Mouse (Mus musculus): ENCODE data around the gene Gm20388.
"Not testable (repeated sequence)": the region's sequence is repeated elsewhere in the genome, so short reads cannot be mapped to it uniquely, and the experiment has no call there.

Gene Gm20388

DNA sequence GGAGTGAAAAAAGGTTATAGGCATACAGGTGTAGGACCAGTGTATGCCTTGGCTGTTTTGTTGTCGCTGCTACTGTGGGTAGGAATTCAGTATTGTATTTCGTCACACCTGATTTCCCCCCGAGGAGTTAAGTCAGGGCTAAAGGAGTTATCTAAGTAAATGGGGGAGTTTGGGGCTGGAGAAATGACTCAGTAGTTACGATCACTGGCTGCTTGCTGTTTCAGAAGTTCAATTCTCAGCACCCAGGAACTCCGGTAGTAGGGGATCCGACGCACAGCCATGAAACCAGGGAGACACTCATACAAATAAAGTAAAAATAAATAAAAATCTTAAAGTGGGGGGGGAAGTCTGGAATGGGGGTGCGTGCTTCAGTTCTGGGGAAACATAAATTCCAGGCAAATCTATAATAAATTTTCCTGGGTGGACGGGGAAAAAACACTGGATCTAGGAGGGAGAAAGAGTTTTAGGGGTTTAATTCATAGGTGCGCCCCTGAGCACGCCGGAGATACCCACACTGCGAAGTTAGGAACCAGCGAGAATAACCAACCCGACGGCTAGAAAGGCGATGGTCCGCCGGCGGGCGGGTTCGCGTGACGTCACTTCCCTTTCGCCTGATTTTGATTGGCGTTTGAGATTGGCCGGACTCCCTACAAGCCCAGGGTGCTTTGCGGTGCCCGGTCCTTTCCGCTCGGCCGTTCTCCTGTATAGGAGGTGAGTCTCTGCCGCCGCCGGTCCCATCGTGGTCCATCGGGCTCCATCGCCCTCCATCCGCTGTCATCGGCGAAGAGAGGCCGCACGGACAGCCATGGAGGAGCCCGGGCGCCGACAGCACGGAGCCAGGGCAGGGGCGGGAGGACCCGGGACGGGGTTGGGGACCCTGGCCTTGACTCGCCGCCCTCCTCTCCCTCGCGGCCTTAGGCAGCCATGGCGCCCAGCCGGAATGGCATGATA, 3191.4 kb downstream of the Gm20388 start, which contains the start of gene Rpl13:
Gene Rpl13 (plus strand): TSS at position 616 of the 951 bp plus-strand sequence.
- DNase-seq (ENCODE audit: inconsistent ontology term) = peak; percentile 96

DNA sequence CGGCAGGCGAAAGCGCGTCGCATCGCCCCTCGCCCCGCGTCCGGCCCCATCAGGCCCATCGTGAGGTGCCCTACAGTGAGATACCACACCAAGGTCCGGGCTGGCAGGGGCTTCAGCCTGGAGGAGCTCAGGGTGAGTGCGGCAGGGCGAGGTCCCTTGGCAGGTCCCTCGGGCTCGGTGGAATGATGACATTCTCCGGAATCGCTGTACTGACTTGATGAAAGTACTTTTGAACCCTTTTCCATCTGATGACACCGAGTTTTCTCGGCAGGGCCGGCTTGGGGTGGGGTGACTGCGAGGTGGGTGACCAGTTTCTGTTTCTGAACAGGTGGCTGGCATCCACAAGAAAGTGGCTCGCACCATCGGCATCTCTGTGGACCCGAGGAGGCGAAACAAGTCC, 3192.2 kb downstream of the Gm20388 start:
- DNase-seq (ENCODE audit: inconsistent ontology term) = not testable (repeated sequence)

DNA sequence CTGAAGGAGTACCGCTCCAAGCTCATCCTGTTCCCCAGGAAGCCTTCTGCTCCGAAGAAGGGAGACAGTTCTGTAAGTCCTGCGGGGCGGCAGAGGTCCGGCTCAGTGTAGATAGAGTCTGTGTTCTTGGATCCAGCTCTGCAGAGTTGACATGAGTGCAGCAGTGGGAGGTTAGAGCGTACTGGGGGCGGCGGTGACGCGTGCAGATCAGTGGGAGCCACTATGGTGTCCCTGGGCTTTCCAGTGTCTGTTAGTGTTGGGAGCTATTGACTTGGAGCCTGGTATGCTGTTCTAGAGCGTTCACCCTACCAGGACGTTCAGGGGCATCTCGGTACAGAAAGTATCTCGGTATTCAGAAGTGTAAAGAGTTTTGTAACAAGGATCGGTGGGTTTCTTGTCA, 3192.6 kb downstream of the Gm20388 start:
- DNase-seq (ENCODE audit: inconsistent ontology term) = no peak

DNA sequence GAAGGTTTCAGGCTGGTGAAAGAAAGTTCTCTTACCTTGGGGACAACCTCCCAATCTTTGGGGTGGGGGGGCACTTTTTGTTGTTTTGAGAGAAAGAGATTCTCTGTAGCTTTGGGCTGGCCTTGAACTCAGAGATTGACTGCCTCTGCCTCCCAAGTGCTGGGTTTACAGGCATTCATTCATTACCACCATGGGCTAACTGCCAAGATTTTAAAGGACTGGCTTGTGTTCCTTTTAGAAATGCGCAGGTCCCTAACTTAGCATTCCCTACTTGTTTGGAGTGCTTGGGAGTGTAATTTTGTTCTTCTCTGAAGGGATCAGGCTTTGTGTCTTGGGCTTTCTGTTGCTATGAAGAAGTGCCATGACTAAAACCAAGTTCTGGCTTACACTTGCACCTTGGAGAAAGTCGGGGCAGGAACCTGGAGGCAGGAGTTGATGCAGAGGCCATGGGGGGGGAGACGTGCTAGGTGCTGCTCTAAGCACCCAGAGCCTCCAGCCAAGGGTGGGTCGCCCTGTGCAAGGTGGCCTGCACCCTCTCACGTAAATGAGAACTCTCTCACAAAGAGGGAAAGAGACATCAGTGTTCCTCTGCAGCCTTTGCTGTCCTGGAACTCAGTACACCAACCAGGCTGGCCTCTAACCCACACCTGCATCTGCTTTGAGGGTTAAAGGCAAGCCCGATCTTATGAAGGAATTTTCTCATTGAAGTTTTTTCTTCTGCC, 3193.6 kb downstream of the Gm20388 start:
- DNase-seq (ENCODE audit: inconsistent ontology term) = no peak

DNA sequence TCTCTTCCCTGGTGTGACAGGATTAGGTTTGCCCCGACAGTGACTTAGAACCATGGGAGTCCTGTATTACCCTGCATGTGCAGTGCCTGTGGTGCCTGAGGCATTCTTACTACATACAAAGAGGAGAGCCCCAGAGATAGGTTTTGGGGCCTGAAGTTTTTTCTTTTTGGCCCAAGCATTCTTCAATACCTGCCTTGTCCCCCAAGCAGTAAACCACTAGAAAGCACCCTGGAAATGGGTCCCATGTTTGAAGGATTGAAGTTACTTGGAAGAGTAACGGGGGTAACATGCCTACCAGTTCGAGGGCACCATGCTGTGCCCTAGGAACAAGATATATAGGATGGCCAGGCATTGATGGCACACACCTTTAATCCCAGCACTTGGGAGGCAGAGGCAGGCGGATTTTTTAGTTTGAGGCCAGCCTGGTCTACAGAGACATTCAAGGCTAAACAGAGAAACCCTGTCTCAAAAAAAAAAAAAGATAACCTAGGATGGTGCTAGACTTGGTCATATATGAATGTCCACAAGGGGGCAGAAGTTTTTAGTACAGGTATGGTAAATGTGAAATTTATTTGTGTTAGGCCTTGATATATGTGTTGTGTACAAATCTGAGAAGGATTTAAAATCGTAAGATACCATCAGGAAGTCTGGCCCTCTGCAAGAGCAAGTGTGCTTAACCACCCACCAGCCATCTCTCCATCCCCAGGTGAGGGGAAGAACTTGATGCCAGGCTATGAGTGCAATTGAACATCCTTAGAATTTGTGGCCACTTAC, 3195.1 kb downstream of the Gm20388 start:
- DNase-seq (ENCODE audit: inconsistent ontology term) = peak; percentile 33

DNA sequence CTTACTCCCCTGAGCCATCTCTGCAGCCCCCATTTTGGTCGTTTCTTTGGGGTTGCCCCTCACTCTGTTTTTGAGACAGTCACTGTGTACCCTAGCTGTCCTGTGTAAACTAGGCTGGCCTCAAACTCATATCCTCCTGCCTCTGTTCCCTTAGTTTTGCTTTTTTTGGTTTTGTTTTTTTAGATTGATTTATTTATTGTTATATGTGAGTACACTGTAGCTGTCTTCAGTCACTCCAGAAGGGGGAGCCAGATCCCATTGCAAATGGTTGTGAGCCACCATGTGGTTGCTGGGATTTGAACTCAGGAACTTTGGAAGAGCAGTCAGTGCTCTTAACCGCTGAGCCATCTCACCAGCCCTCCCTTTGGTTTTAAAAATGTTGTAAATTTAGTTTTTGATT, 3195.9 kb downstream of the Gm20388 start:
- DNase-seq (ENCODE audit: inconsistent ontology term) = no peak

DNA sequence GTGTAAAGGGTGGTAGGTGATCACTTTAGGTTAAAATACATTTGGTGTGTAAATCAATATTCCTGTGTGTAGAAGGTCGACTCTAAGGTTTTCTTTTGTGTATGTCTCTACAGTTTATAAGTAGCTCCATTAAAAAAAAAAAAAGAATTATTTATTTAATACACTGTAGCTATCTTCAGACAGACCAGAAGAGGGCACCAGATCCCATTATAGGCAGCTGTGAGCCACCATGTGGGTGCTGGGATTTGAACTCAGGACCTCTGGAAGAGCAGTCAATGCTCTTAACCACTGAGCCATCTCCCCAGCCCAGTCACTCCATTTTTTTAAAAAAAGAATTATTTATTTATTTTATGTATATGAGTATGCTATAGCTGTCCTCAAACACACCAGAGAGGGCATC, 3197.4 kb downstream of the Gm20388 start:
- DNase-seq (ENCODE audit: inconsistent ontology term) = no peak

DNA sequence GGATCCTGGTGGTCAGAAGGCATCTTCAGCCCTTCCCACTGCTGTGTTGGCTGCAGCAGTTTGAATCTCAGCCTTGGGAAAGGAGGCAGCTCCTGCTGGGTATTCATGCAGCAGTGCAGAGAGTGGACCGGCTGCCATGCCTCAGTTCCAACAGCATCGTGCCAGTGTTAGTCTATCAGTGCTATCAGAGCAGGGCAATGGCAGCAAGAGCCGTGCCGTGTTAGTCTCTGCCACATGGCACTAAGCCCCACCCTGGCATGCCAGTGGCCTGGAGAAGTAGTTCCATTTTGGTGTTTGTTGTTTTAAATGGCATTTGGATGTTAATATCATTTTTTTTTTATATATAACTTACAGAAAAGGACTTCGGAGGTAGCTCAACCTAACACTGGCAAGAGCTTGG, 3198.3 kb downstream of the Gm20388 start:
- DNase-seq (ENCODE audit: inconsistent ontology term) = no peak

DNA sequence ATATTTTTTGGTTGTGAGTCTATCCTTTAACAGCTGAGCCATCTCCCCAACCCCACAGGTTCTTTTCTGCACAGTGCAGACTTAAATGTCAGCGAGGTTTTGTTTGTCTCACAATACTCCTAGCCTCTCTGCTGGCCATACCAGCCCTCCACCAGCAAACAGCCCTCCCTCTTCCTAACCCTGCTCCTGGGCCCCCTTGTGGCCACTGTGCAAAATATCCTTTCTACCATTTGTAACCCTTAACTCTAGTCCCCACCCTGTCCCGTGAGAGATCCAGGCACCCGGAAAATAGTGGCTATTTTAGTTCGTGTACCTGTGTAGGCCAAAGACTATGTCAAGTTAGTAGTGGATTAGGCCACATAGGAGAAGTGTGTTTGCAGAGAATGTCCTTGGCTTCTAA, 3200.0 kb downstream of the Gm20388 start:
- peak; percentile 63 for DNase-seq (ENCODE audit: inconsistent ontology term)

DNA sequence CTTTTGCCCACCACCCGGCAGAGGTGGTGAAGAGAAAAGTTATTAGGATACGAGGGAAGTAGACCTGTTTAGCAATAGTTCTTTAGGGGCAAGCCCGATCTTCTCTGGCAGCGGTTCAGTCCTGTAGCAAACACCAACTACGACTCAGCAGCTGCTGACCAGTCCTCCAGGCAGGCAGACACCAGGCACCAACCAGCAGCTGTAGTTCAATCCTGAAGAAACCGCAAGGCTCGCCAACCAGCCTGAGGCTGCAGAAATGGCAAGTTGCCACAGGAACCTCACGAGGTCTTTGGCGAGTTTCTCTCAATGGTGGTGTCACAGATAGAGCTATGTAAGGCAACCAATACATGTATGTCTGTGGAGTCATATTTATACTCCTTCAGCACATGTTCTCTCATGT, 3202.3 kb downstream of the Gm20388 start:
- DNase-seq (ENCODE audit: inconsistent ontology term) = no peak

DNA sequence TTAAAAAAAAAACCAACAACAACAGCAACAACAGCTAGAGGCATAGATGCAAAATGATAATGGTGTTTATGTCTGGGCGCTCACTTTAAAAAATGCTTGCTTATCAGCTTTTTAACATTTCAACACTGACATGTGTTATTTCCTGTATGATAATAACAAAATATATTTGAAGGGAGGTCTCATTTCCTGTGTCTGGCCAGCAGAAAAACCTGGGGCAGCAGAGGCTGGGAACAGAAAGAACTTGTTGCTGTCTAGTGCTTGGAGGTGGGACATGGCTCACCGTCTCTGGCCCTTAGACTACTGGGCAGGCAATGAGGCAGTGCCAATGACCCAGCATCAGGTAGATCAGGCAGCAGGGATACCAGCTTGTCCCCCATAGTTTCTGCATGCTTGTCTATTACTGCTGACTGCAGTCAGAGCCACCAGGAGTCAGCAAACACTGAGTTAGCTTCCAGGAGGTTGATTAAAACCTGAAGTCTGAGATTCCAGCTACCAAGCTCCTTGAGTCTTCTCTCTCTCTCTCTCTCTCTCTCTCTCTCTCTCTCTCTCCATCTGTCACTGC, 3203.3 kb downstream of the Gm20388 start:
- DNase-seq (ENCODE audit: inconsistent ontology term) = no peak

DNA sequence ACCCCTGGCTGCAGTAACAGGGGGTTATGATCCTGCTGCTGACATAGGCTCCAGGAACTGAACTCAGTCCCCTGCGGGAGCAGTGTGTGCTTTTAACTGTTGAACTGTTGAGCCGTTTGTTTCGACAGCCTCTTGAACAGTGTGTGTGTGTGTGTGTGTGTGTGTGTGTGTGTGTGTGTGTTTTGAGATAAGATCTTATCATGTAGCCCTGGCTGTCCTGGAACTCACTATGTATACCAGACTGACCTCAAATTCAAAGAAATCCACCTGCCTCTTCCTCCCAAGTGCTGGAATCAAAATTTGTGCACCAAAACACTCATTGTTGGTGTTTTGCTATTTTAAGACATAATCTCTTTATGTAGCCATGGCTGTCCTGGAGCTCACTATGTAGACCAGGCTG, 3204.0 kb downstream of the Gm20388 start:
- no peak for DNase-seq (ENCODE audit: inconsistent ontology term)

DNA sequence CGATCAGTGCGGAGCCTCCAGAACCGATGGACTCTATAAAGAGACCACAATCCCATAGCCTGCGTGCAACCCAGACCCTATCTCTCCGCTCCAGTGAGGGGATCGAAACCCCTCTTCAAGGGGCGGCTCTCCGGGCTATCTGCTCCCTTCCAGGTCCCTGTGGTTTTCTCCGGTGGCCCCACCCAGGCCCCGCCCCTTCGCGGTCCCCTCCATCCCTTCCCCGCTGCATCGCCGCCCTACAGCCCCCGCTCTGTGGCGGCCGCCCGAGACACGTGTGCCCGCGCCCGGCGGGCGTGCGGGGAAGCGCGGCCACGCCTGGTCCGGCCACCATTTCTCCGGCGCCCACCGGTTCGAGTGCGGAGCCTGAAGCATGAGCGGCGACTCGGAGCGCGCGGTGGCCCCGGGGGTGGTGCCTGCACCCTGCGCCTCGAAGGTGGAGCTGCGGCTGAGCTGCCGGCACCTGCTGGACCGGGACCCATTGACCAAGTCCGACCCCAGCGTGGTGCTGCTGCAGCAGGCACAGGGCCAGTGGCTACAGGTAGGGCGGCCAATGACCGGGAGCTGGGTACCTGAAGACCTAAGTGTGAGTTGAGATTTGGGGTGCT, 3206.6 kb downstream of the Gm20388 start, which contains the start of gene Cpne7:
Gene Cpne7 (plus strand): TSS at position 248 of the 605 bp plus-strand sequence.
- DNase-seq (ENCODE audit: inconsistent ontology term) = no peak

DNA sequence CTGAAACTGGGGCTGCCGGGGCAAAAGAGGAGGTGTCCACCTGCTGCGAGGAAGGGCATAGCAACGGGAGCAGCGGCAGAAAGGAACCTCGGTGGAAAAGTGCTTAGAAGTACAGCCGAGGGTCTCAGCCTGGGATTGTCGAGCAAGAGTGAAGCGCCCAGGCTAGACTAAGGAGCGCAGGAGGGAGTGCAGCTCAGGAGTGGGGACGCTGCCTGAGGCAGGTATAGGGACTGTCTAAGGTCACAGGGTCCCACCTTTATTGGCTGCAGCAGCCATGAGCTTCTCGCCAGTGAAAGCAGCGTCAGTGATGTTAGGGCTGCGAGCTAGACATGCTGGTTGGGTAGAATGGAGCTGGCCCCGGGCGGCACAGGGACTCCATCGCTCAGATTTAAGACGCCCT, 3207.1 kb downstream of the Gm20388 start:
- no peak for DNase-seq (ENCODE audit: inconsistent ontology term)

DNA sequence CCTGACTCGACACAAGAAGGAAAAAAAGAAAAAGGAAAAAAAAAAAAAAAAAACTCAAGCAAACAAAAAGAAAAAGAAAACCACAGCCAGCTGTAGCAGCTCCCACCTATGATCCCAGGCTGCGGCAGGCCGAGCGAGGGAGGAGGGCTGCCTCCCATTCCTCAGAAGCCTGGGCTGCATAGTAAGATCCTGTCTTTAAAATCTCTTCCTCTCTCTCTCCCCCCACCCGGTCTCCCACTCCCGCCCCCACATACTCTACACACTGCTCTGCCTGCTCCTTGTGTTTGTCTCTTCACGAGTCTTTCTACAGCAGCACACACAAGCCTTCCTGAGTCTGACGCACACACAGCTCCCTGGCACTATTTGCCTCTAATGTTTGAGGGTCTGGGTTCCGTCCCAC, 3211.4 kb downstream of the Gm20388 start:
- no peak for DNase-seq (ENCODE audit: inconsistent ontology term)

DNA sequence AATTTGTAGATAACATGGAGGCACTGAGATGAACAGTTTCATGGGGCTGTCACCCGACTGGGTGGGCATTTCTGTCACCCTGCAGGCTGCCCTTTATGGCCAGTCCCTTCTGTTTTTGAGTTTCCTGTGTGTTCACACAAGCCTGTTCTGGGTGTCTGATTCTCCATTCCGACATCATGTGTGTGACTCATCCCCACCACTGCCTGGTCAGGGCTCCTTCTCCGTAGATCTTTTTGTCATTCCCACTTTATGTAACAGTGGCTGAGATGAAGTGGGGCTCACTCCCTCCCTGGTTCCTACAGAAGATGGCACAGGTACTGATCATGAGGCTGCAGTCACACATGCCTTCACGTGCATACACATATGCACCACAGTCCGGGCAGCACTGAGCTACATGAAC, 3212.0 kb downstream of the Gm20388 start:
- no peak for DNase-seq (ENCODE audit: inconsistent ontology term)

DNA sequence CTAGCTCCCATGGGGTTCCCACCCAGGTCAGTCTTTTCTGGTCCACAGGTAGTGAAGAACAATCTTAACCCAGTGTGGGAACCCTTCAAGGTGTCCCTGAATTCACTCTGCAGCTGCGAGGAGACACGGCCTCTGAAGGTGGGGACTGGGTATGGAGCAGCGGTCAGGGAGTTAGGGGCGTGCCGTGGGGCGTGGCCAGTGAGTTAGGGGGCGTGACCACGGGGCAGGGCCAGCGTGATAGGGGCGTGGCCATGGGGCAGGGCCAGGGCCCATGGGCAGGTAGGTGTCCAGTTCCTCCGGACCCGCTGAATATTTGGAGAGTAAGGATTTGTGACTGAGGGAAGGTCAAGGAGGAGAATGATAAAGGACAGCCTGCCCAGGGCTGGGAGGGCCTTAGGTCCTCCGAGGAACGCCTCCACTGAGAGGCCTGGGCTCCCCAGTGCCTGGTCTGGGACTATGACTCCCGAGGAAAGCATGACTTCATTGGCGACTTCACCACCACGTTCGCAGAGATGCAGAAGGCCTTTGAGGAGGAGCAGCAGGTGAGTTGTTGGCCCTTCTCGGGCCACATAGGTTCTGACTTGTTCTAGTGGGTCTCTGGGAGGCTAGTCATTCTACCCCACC, 3215.7 kb downstream of the Gm20388 start:
- no peak for DNase-seq (ENCODE audit: inconsistent ontology term)

DNA sequence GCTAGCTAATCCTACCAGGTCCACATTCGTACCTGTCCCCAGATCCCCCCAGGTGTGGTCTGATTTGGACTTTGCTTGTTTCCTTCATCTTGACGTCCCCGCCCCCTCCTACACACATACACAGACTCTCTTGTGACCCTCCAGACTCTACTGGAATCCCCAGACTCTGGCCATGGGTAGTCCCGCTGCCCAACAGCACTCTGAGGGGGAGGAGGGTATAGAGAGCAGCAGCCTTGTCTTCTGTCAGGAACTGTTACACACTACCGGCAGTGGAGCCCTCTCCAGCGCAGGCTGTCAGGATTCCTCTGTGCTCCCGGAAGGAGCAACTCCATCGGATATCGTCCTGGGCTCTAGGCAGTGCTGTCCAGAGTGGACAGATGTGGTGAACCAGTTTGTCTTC, 3220.4 kb downstream of the Gm20388 start:
- DNase-seq (ENCODE audit: inconsistent ontology term) = no peak

DNA sequence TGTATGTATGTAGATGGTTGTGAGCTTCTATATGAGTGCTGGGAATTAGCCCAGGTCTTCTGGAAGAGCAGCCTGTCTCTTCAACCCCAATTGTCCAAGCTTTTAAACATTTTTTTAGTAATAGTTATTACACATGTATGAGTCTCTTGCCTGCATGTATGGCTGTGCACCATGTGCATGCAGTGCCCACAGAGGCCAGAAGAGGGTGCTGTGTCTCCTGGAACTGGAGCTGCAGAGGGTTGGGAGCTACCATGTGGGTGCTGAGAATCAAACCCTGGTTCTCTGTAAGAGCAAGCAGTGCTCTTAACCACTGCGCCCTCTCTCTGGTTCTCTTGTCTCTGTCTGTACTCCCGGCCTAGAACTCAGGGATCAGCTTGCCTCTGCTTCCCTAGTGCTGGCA, 3222.3 kb downstream of the Gm20388 start:
- DNase-seq (ENCODE audit: inconsistent ontology term) = no peak

DNA sequence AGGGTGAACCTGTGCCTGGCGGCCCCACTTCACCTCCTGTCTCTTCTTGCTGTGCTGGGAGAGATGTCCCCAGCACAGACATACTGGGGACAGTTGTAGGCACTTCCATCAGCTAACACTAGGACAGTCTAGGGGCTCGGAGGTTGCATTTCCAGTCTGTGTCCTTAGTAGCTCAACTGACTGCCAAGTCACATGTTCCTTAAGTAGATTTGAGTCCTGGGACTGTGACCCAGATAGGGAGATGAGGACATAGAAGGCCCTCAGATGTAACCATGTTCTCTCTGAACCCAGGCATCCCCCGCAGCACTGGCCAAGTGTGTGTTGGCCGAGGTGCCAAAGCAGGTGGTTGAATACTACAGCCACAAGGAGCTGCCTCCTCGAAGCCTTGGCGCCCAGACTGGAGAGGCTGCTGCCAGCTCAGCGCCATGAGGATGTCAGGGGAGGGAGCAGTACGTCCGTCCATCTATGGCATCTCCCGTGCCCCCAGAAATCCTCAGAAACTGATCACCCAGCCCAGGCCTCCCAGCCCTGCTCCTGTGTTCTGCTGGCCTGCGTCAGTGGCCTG, 3223.6 kb downstream of the Gm20388 start:
- no peak for DNase-seq (ENCODE audit: inconsistent ontology term)

All from Muller cell, postnatal 12 days (primary cell).